Mouse (Mus musculus) MEL (cell line): ENCODE measurements around the gene Pde3b. TPM values are rescaled to one million over a fixed set of nuclear protein-coding genes. Genes with fewer than 3 reads are reported as not detected.

Source experiments
- DNase-seq: peaks from one replicate; pipeline ENCODE4 v3.0.0; 2011; ENCODE audit warnings: low read depth, low spot score
- H3K27ac ChIP-seq: 2 replicates; pipeline ENCODE4 v1.5.1; 2012; ENCODE audit warnings: low read depth, mild to moderate bottlenecking, control low read depth, low read length, moderate library complexity; ENCODE audit not compliant: control insufficient read depth
- H3K27me3 ChIP-seq, 2 experiments: fragments of 150-350 bp in 1 of 2; sonication (generic) in 1 of 2; 2 replicates each; pipeline ENCODE4 v1.6.1; 2012; ENCODE audit warnings: low read length in 2 of 2, mild to moderate bottlenecking in 2 of 2, improper control_type of control experiment in 1 of 2, moderate library complexity in 1 of 2; ENCODE audit not compliant: insufficient read depth in 2 of 2, control insufficient read depth in 1 of 2
- H3K36me3 ChIP-seq, 2 experiments: 2 replicates each; pipeline ENCODE4 v1.6.1; 2012 to 2014; ENCODE audit warnings: low read length in 2 of 2, improper control_type of control experiment in 1 of 2, inconsistent platforms in 1 of 2, mild to moderate bottlenecking in 1 of 2; ENCODE audit not compliant: insufficient read depth in 2 of 2, control insufficient read depth in 1 of 2
- H3K4me1 ChIP-seq, 2 experiments: fragments of 150-350 bp in 1 of 2; sonication (generic) in 1 of 2; 2 replicates each; pipeline ENCODE4 v1.6.1; 2012; ENCODE audit warnings: low read length in 2 of 2, improper control_type of control experiment in 1 of 2, mild to moderate bottlenecking in 1 of 2; ENCODE audit not compliant: insufficient read depth in 2 of 2, control insufficient read depth in 1 of 2
- H3K4me3 ChIP-seq, 2 experiments: fragments of 150-350 bp in 1 of 2; sonication (generic) in 1 of 2; 2 replicates each; pipeline ENCODE4 v1.5.1; 2012; ENCODE audit warnings: low read depth in 2 of 2, low read length in 2 of 2, mild to moderate bottlenecking in 2 of 2, moderate library complexity in 2 of 2, control low read depth in 1 of 2, improper control_type of control experiment in 1 of 2; ENCODE audit not compliant: control insufficient read depth in 1 of 2, insufficient read depth in 1 of 2
- H3K79me2 ChIP-seq: 2 replicates; pipeline ENCODE4 v1.6.1; 2012; ENCODE audit warnings: mild to moderate bottlenecking, low read length, moderate library complexity; ENCODE audit not compliant: control insufficient read depth, poor library complexity, insufficient read depth
- H3K9ac ChIP-seq: 2 replicates; pipeline ENCODE4 v1.6.1; 2012; ENCODE audit warnings: low read depth, mild to moderate bottlenecking, control low read depth, low read length, moderate library complexity; ENCODE audit not compliant: control insufficient read depth, poor library complexity, severe bottlenecking
- H3K9me3 ChIP-seq: fragments of 150-350 bp; sonication (generic); replicated peaks from 2 replicates; pipeline ENCODE4 v1.6.1; 2012; ENCODE audit warnings: mild to moderate bottlenecking, low read length, improper control_type of control experiment, moderate library complexity; ENCODE audit not compliant: insufficient read depth
- CHD1 ChIP-seq: IDR thresholded peaks from 2 replicates; pipeline ENCODE4 v1.6.1; 2012; ENCODE audit warnings: low read depth, mild to moderate bottlenecking, inconsistent platforms, low read length, improper control_type of control experiment
- CHD2 ChIP-seq: IDR thresholded peaks from 2 replicates; pipeline ENCODE4 v1.6.1; 2011; ENCODE audit warnings: low read length, improper control_type of control experiment
- CTCF ChIP-seq, 3 experiments: IDR thresholded peaks in 2 of 3; conservative IDR thresholded peaks in 1 of 3; 2 replicates each; pipeline ENCODE4 v1.5.1; 2011 to 2012; ENCODE audit warnings: low read length in 3 of 3, low read depth in 2 of 3, mild to moderate bottlenecking in 2 of 3, improper control_type of control experiment in 1 of 3, inconsistent platforms in 1 of 3, mixed read lengths in 1 of 3, moderate library complexity in 1 of 3; ENCODE audit not compliant: control insufficient read depth in 1 of 3, insufficient read depth in 1 of 3, poor library complexity in 1 of 3, severe bottlenecking in 1 of 3
- EP300 ChIP-seq, 2 experiments: IDR thresholded peaks; 2 replicates each; pipeline ENCODE4 v1.6.1; 2011; ENCODE audit warnings: improper control_type of control experiment in 2 of 2, low read length in 2 of 2, low read depth in 1 of 2, mild to moderate bottlenecking in 1 of 2
- ETS1 ChIP-seq: IDR thresholded peaks from 2 replicates; pipeline ENCODE4 v1.6.1; 2012; ENCODE audit warnings: low read depth, mild to moderate bottlenecking, inconsistent platforms, low read length, improper control_type of control experiment, moderate library complexity
- KAT2A ChIP-seq: conservative IDR thresholded peaks from 2 replicates; pipeline ENCODE4 v1.6.1; 2012; ENCODE audit warnings: low read depth, low read length, improper control_type of control experiment, inconsistent platforms
- MAFK ChIP-seq: IDR thresholded peaks from 2 replicates; pipeline ENCODE4 v1.6.1; 2011; ENCODE audit warnings: low read depth, mild to moderate bottlenecking, low read length, improper control_type of control experiment, borderline replicate concordance
- MAX ChIP-seq: IDR thresholded peaks from 2 replicates; pipeline ENCODE4 v1.6.1; 2011; ENCODE audit warnings: low read length, improper control_type of control experiment
- MXI1 ChIP-seq: IDR thresholded peaks from 2 replicates; pipeline ENCODE4 v1.6.1; 2011; ENCODE audit warnings: mild to moderate bottlenecking, low read depth, low read length, improper control_type of control experiment
- MYB ChIP-seq: IDR thresholded peaks from 2 replicates; pipeline ENCODE4 v1.6.1; 2011; ENCODE audit warnings: mild to moderate bottlenecking, low read depth, low read length, improper control_type of control experiment
- MYC ChIP-seq: IDR thresholded peaks from 2 replicates; pipeline ENCODE4 v1.6.1; 2011; ENCODE audit warnings: low read depth, mild to moderate bottlenecking, low read length, improper control_type of control experiment, moderate library complexity
- POLR2AphosphoS5 ChIP-seq: IDR thresholded peaks from 2 replicates; pipeline ENCODE4 v1.6.1; 2012; ENCODE audit warnings: low read depth, borderline replicate concordance, mild to moderate bottlenecking, inconsistent platforms, low read length, moderate library complexity, mixed read lengths
- RAD21 ChIP-seq: IDR thresholded peaks from 2 replicates; pipeline ENCODE4 v1.6.1; 2011; ENCODE audit warnings: mild to moderate bottlenecking, low read depth, low read length, improper control_type of control experiment
- RCOR1 ChIP-seq: IDR thresholded peaks from 2 replicates; pipeline ENCODE4 v1.6.1; 2012; ENCODE audit warnings: low read depth, mild to moderate bottlenecking, inconsistent platforms, low read length, improper control_type of control experiment
- SIN3A ChIP-seq: IDR thresholded peaks from 2 replicates; pipeline ENCODE4 v1.6.1; 2012; ENCODE audit warnings: low read length, improper control_type of control experiment, inconsistent platforms
- SMC3 ChIP-seq: IDR thresholded peaks from 2 replicates; pipeline ENCODE4 v1.6.1; 2011; ENCODE audit warnings: low read depth, low read length, improper control_type of control experiment
- TAL1 ChIP-seq: IDR thresholded peaks from 2 replicates; pipeline ENCODE4 v1.6.1; 2012; ENCODE audit warnings: mild to moderate bottlenecking, inconsistent platforms, low read length, moderate library complexity, mixed read lengths
- TCF12 ChIP-seq: IDR thresholded peaks from 2 replicates; pipeline ENCODE4 v1.6.1; 2014; ENCODE audit warnings: low read depth, mild to moderate bottlenecking, inconsistent platforms, low read length, improper control_type of control experiment, moderate library complexity
- UBTF ChIP-seq: IDR thresholded peaks from 2 replicates; pipeline ENCODE4 v1.6.1; 2012; ENCODE audit warnings: low read depth, mild to moderate bottlenecking, inconsistent platforms, low read length, improper control_type of control experiment, moderate library complexity, borderline replicate concordance; ENCODE audit not compliant: insufficient read depth
- USF2 ChIP-seq, 2 experiments: IDR thresholded peaks; 2 replicates each; pipeline ENCODE4 v1.6.1; 2011 to 2012; ENCODE audit warnings: improper control_type of control experiment in 2 of 2, low read length in 2 of 2, borderline replicate concordance in 1 of 2, inconsistent platforms in 1 of 2, low read depth in 1 of 2, mild to moderate bottlenecking in 1 of 2; ENCODE audit not compliant: insufficient read depth in 1 of 2
- ZKSCAN1 ChIP-seq: IDR thresholded peaks from 2 replicates; pipeline ENCODE4 v1.6.1; 2012; ENCODE audit warnings: low read depth, mild to moderate bottlenecking, inconsistent platforms, low read length, improper control_type of control experiment, moderate library complexity
- polyA plus RNA-seq, 2 experiments: library from polyadenylated mRNA; stranded (reverse) in 1 of 2; unstranded in 1 of 2; fragments of >175 nt in 1 of 2; fragments of >200 nt in 1 of 2; gene quantifications; 2 replicates each; pipeline versions ENCODE4 v1.2.1 to v1.2.4; 2012; ENCODE audit warnings: low replicate concordance in 2 of 2, low read depth in 1 of 2; ENCODE audit not compliant: insufficient read length in 2 of 2, insufficient read depth in 1 of 2, missing spikeins in 1 of 2
- total RNA-seq: library from RNA; depleted of rRNA; stranded (reverse); fragments of 300-350 nt; gene quantifications from 2 replicates; pipeline ENCODE4 v1.2.3, GENCODE M21; 2012

Gene Pde3b
- total and polyA plus RNA-seq, 3 experiments: 4.5 to 36.6 (median 9.9) TPM

GRCm38 (mm10) chr7:114480196-114480989 is 65.3 kb downstream of the Pde3b start:
- Histone ChIP-seq H3K36me3 (peaks cover 0 to 55% of the 10 kb centered on the region in 2 experiments; a peak in 2 of 4 replicates), H3K4me3 (peak overlapping the region in 1 of 2 experiments; percentile 50; a peak in 2 of 4 replicates)

GRCm38 (mm10) chr7:114481008-114481407 is 65.9 kb downstream of the Pde3b start:
- peak overlapping the region; percentile 49 for H3K9ac ChIP-seq
- no peaks in the 10 kb centered on the region for H3K27me3 ChIP-seq
- H3K9me3 ChIP-seq: no peaks in the 10 kb centered on the region
- H3K4me3 ChIP-seq: peak overlapping the region in 1 of 2 experiments; percentile 50; a peak in 2 of 4 replicates
- peak; percentile 31; the same call in 1 of the 2 replicates for TF ChIP-seq ETS1
- 0 out of 2 replicates have a peak, but pooled peaks have one; percentile 6 for TF ChIP-seq CHD1
- no peak for TF ChIP-seq SIN3A
- peaks cover 0 to 55% of the 10 kb centered on the region in 2 experiments; a peak in 2 of 4 replicates for H3K36me3 ChIP-seq
- peak overlapping the region; percentile 88 for H3K27ac ChIP-seq
- DNase-seq: peak; percentile 57
- H3K79me2 ChIP-seq: peaks cover 11% of the 10 kb centered on the region
- H3K4me1 ChIP-seq: peaks cover 18 to 43% of the 10 kb centered on the region in 2 experiments

More at GRCm38 (mm10) chr7:114480196-114480989, 65.3 kb downstream of the Pde3b start:
- no peak for DNase-seq
- Histone ChIP-seq H3K79me2 (peaks cover 9% of the 10 kb centered on the region), H3K4me1 (peaks cover 18 to 43% of the 10 kb centered on the region in 2 experiments), H3K9ac (peak overlapping the region; percentile 74), H3K9me3 (no peaks in the 10 kb centered on the region), H3K27me3 (no peaks in the 10 kb centered on the region), H3K27ac (peak overlapping the region; percentile 96)
- TF ChIP-seq CTCF (IDR thresholded peaks at IDR 0.05 in 2 of 3, conservative IDR thresholded peaks at IDR 0.05 in 1 of 3; ENCODE audit: control insufficient read depth in 1 of 3, insufficient read depth in 1 of 3, low read depth in 2 of 3, low read length in 3 of 3, poor library complexity in 1 of 3, severe bottlenecking in 1 of 3): no peak
- TF ChIP-seq RAD21: no peak
- TF ChIP-seq MXI1: no peak
- TF ChIP-seq ZKSCAN1: no peak
- no peak for TF ChIP-seq RCOR1
- TF ChIP-seq SMC3: no peak
- no peak for TF ChIP-seq MYB
- no peak for TF ChIP-seq TAL1
- no peak for TF ChIP-seq SIN3A
- TF ChIP-seq USF2 (IDR thresholded peaks at IDR 0.05; ENCODE audit: borderline replicate concordance in 1 of 2, insufficient read depth in 1 of 2, low read depth in 1 of 2, low read length in 2 of 2): no peak
- TF ChIP-seq MYC: no peak
- TF ChIP-seq POLR2AphosphoS5: no peak
- TF ChIP-seq MAFK: no peak
- TF ChIP-seq KAT2A: no peak
- no peak for TF ChIP-seq ETS1
- no peak for TF ChIP-seq TCF12
- TF ChIP-seq EP300 (IDR thresholded peaks at IDR 0.05; ENCODE audit: low read depth in 1 of 2, low read length in 2 of 2): no peak
- TF ChIP-seq UBTF: no peak
- no peak for TF ChIP-seq CHD2
- no peak for TF ChIP-seq MAX
